Mouse (Mus musculus) cerebellum, postnatal 36 days (tissue): ENCODE results near the gene Actg1.
A peak's percentile ranks its signal among the peaks of the same experiment; 100 is the strongest.

Experiments
- DNase-seq, 2 experiments: peaks; one replicate each; pipeline ENCODE4 v3.0.0; 2021 to 2022; ENCODE audit warnings: mixed read lengths in 2 of 2

The Actg1 gene

DNA sequence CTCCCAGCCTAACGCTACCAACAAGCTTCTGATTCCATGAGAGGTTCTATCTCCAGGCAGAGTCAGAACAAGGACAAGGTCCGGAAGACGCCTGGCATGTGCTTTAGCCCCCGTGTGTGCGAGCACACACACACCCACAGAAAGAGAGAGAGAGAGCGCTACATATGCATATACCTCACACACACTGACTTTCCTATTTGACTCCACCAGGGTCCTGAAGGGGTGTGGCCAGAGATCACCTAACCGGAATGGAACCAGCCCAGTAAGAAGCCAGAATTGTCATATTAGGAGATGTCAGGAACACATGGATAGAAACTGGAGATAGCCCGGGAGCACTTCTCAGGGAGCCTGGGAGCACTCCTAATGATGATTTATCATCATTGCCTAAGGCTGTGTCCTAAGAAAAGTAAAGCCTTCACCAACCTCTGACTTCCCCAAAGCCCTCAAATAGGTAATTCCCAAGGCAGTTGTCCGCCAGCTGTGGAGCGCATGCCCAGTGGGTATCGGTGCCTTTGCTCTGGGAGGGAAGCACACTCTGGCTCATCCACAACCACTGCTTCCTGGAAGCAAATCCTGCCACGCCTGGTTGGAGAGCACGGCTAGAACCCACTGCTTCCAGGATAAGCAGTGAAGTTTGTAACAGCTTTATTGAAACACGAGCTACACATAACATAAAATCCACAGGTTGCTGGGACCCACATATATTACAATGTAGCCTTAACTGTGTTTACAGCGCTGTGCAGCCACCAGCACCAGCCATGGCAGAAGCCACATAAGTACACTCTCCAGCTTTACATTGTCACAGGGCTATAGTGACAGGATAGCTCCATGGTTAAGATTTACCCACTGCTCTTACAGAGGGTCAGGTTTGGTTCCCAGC, 39.7 kb downstream of the Actg1 start:
- DNase-seq, result peak in 1 of 2 experiments; percentile 2

DNA sequence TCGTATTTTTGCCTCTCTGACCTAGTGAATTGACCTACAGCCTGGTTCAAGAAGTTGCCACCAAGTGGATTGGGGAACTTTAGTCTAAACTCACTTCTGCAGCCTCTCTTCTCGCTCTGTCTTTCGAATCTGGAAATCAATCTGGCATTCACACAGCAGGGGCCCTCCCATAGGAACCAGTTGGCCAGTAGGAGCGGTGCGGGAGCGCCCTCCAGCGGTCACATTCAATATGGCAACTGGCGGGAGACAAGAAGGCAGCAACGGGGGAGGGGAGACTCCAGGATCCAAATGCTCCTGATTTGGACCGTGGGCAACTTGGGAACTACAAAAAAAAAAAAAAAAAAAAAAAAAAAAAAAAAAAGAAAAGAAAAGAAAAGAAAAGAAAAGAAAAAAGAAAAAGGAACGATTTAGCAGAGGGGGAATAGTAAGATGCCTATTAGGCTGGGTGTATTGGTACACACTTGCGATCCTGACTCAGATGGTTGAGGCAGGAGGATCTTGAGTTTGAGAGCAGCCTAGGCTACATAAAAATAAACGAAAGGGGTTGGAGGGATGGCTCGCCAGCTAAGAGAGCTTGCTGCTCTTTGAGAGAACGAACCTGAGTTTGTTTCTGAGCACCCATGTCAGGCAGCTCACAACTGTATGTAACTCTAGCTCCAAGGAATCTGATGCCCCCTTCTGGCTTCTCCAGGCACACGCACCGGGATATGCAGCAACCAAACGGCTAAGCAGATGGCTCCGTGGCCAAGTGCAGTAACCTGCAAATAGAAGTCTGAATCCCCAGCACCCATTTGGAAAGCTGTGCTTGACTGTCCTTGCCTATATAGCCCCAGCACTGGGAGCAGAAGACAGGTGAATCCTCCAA, 40.5 kb downstream of the Actg1 start:
- DNase-seq, result peak; percentile 97 to 99

DNA sequence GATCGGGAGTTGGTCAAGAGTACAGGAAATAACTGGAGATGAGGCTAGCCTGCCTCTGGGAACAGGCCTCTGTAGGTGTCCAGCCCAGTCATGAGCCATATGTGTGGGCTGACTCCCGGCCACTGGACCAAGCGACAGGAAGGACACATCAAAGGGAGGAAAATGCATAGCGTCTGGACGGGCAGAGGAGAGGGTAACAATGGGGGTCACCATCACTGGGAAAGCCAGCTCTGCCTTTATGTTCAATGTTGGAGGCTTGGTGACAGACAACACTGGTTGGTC, 41.3 kb downstream of the Actg1 start:
- no peak for DNase-seq

DNA sequence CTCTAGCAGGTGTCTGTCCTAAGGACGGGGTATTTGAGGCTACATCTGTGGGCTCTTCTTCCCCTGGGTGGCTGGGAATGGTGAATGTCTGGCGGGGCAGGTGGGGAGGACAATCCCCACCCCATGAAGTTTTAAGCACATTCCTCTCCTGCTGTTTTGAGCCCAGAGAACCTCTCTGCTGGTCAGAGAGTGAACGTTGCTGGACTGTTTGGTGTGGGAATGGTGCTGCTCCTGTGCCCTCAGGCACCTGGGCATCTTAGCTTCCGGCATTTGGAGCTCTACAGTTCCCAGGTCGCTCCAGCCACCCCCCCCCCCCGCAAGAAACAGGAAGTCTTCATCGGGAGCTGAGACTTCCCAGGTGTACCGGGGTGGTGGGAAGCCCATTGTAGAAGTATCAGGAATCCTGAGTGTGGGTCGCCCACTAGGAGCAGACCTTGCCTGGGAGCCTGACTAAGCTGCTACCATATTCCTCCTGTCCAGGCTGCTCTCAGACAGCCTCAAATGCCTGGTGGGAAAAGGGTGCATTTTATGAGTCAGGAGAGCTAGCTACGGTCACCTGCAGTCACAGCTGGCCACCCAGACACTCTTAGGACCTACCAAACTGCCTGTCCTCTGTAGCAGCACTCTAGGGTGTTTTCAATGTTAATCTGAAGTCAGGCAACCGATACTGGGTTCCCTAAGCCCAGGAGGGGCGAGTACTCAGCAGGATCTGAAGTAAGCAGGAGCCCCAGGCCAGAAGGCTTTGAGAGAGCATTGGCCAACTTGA, 41.8 kb downstream of the Actg1 start:
- no peak for DNase-seq

DNA sequence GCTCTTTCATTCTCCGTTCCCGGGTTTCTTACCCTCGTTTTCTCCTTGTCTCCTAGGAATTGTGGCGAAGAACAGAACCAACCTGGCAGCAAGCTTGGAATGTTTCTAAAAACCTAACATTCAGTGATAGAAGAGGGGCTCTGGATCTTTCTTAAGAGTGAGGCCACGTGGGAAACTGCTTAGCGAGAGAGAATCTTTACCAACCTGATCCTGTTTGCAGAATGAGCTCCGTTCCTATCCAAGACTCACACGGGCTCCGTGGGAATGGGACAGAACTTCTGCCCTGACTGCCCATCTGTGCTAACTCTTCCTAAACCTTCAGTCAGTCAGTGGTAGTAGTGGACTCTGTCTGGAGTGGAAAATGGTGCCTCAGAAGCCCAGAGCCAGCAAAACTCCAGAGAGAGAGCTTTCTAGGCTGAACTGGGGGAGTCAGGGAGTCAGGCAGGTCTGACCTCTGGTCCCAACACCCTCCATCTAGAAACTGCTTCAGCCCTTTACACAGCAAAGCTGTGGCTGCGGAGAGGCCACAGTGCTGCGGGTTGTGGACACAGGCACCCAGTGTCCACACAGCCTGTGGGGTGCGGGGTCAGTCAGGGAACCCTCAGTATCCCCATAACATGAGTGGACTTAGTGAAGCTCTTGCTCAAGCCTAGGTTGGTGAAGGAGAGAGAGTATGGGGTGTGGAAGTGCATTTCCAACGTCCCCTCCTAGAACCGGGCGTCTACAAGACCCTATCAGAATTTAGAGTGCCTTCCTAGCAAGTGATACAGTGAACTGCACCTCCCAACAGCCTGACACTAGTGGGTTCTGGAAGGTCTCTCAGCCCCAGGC, 42.6 kb downstream of the Actg1 start:
- no peak for DNase-seq

DNA sequence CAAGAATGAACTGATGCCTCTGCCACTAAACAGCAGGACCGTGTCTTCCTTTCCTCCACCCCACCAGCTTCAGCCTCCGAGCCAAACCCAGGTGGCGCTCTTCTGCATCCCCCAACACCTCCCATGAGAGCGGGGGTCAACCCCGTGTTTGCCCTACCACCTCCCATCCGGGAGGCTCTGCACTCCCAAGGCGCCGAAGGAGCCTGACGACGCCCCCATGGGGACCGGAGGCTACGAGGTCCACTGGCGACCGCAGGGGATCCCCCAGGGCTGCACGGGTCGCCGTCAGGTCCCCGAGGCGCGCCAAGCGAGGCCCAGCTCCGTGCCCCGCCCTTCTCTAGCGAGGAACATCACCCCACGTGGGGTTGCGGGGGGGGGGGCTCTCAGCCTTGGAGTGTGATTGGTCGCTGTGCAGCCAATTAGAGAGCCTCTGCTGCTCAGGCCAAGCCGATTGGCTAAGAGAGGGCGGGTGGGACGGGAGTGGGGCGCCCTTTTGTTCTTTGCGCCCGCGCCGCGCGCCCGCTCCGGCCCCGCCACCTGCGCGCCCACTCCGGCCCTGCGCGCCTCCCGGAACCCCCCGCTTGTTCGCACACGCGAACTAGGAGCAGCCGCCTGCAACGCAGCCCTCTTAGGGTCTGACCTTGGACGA, 43.3 kb downstream of the Actg1 start:
- DNase-seq, result peak; percentile 84 to 89

DNA sequence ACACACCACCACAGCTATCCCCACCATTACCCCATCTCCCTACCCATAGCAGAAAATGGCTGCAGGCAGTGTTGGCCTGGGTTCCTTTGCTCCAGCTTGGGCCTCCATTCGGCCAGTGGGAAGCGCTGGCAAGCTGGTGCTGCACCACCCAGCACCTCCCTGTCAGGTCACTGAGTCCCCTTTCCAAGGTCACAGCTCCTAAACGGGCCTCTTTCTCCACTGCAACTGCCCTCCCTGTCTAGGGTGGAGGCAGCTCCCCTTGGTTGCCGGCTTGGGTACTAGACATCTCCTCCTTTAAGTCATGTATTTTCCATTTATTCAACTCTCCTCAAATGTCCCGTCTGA, 44.0 kb downstream of the Actg1 start:
- no peak for DNase-seq

DNA sequence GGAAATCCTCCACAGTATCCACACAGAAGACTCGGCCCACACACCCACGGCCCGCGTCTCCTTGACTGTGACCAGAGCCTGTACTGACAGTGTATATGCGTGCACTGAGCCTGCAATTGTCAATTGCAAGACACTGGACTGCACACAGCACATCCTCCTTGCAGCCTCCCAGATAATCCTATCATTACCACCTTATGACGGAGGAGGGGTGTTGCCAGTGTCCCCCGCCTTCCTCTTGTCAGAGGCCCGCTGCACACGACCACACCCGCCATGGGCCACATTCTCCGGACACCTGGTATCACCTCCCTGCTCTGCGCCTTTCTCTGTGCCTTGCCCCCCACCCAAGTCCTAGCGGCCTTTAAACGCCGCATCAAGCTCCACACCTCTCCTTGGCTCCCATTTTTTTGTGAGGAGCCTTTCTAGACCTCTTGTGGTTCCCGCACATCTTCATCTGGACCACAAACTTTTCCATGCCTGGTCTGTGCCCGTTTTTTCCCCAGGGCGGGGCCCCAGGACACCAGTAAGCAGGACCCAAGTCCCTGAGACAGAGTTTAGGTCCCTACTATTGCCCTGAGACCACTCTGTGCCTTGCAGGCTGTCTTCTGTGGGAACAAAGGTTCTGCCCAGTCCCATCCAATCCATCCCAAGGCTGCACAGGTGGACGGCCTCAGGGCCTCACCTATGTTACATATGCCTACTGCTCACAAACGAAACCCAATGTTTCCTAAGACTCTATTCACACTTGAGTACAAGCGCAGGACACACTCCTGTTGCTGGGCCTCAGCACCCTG, 44.6 kb downstream of the Actg1 start:
- DNase-seq, result no peak

DNA sequence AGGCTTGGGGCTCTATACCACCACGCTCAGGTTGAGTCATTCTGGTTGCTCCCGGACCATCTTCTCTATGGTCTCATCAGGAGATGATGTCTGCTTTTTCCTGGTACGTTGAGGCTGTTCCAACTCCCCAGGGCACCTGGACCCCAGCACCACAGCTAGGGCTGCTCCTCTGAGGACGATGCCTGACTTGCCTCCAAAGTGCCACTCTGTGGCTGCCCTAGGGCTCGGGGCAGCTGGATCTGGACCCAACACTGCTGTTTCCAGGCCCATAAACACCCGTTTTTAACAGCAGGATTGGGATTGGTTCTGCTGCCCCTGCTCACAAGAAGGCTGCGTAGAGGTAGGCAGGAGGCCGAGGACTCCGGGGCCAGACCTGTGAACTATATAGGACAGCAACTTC, 45.2 kb downstream of the Actg1 start:
- DNase-seq, result no peak

DNA sequence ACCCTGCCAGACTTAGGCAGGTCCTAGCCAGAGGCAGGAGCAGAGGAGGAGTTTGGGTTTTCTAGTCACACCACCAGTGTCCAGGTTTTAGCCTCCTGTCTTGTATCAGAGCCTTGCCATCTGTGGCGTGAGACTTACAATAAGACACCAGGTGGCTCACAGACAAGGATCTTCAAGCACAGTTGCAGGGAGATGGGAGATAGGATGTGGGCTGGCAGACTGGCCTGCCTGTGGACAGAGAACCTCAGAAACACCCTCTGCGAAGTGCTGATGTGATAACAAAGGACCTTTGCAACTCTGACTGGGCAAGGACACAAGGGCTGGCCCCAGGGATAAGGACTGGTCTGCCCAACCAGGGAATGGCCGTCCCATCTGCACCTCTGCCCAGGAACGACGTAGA, 48.9 kb downstream of the Actg1 start:
- no peak for DNase-seq

DNA sequence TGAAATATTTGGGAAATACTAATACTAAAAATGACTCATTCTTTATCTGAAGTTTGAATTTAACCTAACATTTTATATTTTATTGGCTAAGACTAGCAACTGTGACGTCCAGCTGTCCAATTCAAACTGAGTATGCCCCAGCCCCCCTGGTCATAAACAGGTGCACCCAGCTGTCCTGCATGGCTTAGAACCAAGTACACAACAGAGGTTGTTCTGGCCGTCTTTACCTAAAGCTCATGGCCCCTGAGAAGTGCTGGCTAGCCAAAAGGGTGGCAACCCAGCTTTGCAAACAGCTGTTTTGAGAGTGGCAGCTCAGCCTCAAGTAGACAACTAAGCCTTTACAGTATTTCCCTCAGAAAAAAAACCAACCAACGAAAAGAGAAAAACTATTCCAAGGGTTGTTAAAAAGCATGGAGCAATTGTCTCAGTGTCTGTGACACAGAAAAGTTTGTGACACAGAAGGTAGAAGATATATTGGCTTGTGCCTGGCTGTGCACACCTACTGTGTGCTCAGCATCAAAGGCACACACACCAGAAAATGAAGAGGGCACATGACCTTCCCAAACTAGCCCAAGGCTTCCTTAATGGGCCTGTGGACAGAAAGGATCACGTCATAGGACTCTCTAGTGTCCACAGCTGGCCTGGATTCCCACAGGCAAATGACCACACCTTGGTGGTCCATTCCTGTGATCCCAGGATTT, 49.8 kb downstream of the Actg1 start:
- no peak for DNase-seq

DNA sequence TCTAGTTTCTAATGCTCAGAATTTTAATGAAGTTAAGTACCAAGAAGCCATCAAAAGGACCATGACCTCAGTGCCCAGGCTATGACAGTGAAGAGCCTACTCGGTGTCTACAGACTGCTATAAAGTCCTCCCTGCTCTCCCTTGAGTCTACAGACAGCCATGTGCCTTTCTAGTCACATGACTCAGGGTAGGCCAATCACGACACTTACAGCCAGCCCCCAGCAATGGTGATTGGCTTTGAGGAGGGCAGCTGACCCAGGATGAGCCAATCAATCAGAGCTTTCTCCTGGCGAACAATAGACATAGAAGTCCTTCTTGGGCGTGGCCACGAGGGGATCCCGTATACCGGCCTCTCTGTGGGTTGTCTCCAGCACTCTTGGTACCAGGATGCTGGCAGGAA, 50.6 kb downstream of the Actg1 start:
- no peak for DNase-seq

DNA sequence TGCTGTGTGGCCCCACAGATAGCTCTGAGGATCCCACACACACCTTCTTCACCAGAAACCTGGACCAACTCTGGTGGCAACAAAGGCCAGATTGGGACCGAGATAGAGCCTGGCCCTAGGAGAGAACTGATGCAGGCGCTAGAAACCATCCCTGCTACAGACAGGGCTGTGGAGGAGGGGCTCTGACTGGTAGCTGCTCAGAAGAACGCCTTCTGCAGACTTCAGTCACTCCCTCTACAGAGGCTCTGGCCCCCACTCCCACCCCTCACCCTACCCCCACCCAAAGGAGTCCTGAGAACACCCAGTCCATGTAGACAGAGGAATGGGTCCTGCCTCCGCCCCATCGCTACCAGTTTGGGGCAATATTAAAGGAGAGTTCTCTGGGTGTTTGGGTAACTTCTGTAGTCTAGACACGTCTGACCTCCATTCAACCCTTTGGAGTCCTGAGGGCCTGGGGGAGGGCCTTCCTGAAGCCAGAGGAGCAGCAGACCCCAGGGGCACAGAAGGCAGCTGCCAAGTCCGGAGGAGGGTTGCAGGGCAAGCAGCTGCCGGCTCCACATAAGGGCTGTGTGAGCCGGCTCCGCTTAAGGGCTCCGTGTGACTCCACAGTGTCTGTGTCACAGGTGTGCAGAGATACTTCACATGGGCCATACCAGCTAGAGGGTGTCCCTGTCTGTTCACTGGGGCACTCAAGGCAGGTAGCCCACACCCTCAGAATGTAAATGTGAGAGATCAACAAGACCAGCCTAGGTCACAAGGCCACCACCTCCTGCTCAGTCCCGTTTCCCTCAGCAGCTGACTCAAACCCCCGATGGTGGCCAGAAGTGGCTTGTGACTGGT, 51.8 kb downstream of the Actg1 start:
- no peak for DNase-seq
